Mouse (Mus musculus) gastrocnemius, adult 8-10 months (tissue): ENCODE measurements around the gene P2ry4. TPM values are rescaled to one million over a fixed set of nuclear protein-coding genes. Genes with fewer than 3 reads are reported as not detected.

Experiments
- DNase-seq, 2 experiments: peaks; one replicate each; pipeline ENCODE4 v3.0.0; 2022; ENCODE audit warnings: low spot score in 2 of 2
- total RNA-seq, 4 experiments: library from RNA; stranded (reverse); gene quantifications; 2 replicates each; pipeline ENCODE4 v1.2.4; 2022

Gene P2ry4
- total RNA-seq = not detected

- DNase-seq = no peak
These were observed at the start of gene P2ry4 for GRCm38 (mm10) chrX:100594791-100595190. Gene P2ry4 (minus strand): TSS chrX:100594869.

- DNase-seq = no peak
These were observed 43.8 kb upstream of the P2ry4 start for GRCm38 (mm10) chrX:100638477-100638876.

GRCm38 (mm10) chrX:100629076-100629475, 34.4 kb upstream of the P2ry4 start:
- DNase-seq = no peak

- DNase-seq = peak; percentile 78 to 86
These were observed 31.4 kb upstream of the P2ry4 start, which contains the start of gene Pdzd11 for GRCm38 (mm10) chrX:100625802-100626793. Gene Pdzd11 (minus strand): TSS chrX:100626568.

GRCm38 (mm10) chrX:100625546-100625801, 30.8 kb upstream of the P2ry4 start, which contains the start of gene Kif4:
Gene Kif4 (plus strand): TSS chrX:100625737.
- no peak for DNase-seq

GRCm38 (mm10) chrX:100625146-100625545, 30.5 kb upstream of the P2ry4 start:
- no peak for DNase-seq

GRCm38 (mm10) chrX:100624242-100624641, 29.6 kb upstream of the P2ry4 start:
- DNase-seq = no peak

- DNase-seq = no peak
These were observed 26.7 kb upstream of the P2ry4 start for GRCm38 (mm10) chrX:100621366-100621765.

GRCm38 (mm10) chrX:100618488-100618887, 23.8 kb upstream of the P2ry4 start:
- no peak for DNase-seq

- DNase-seq = no peak
These were observed 10.6 kb upstream of the P2ry4 start, which contains the start of gene Arr3 for GRCm38 (mm10) chrX:100605314-100605713. Gene Arr3 (plus strand): TSS chrX:100605497.

- DNase-seq = no peak
These were observed 5.1 kb upstream of the P2ry4 start for GRCm38 (mm10) chrX:100599755-100600154.

- no peak for DNase-seq
These were observed 2.8 kb upstream of the P2ry4 start for GRCm38 (mm10) chrX:100597439-100597838.

- no peak for DNase-seq
These were observed 22.7 kb downstream of the P2ry4 start, which contains the start of gene Awat1 for GRCm38 (mm10) chrX:100571951-100572350. Gene Awat1 (plus strand): TSS chrX:100572251.

GRCm38 (mm10) chrX:100565696-100566095, 29.0 kb downstream of the P2ry4 start:
- DNase-seq = no peak

GRCm38 (mm10) chrX:100556026-100556425, 38.6 kb downstream of the P2ry4 start:
- no peak for DNase-seq

Other genes with a start within 250 kb of the P2ry4 start
- gene Otud6a, start 165.9 kb downstream of the P2ry4 start, total RNA-seq = not detected
- under 1 TPM in 1 of 4 experiments, not detected in 3; 0.34 TPM for gene Awat2, start 152.2 kb downstream of the P2ry4 start, total RNA-seq
- gene Igbp1, start 100.6 kb downstream of the P2ry4 start, total RNA-seq = 10 to 100 TPM; 36.1 to 41.6 (median 38.7) TPM
- under 1 TPM; 0.07 to 0.56 (median 0.30) TPM for gene Dgat2l6, start 70.0 kb downstream of the P2ry4 start, total RNA-seq
- not detected for gene Awat1, start 22.6 kb downstream of the P2ry4 start, total RNA-seq
- not detected for gene Arr3, start 10.6 kb upstream of the P2ry4 start, total RNA-seq
- gene Kif4, start 30.9 kb upstream of the P2ry4 start, total RNA-seq = under 1 TPM in 1 of 4 experiments, not detected in 3; 0.07 TPM
- gene Pdzd11, start 31.7 kb upstream of the P2ry4 start, total RNA-seq = 10 to 100 TPM in 3 of 4 experiments, 1 to 10 TPM in 1; 9.9 to 13.4 (median 11.3) TPM
- not detected for gene Gdpd2, start 135.0 kb upstream of the P2ry4 start, total RNA-seq
- gene Dlg3, start 172.9 kb upstream of the P2ry4 start, total RNA-seq = 1 to 10 TPM in 2 of 4 experiments, under 1 TPM in 2; 0.61 to 1.0 (median 0.98) TPM